Mouse (Mus musculus) limb, embryonic 14.5 days (tissue): Measurements from ENCODE around the gene Cdan1. TPM values are rescaled to one million over a fixed set of nuclear protein-coding genes. Genes with fewer than 3 reads are reported as not detected.

Source experiments
- ATAC-seq: fragments of 200-750 bp; cut with Nextera tagmentation; 2 replicates; pipeline ENCODE4 v1.8.0; 2017; ENCODE audit warnings: low read depth, moderate number of reproducible peaks, moderate TSS enrichment; ENCODE audit not compliant: low FRiP score
- DNase-seq: peaks from one replicate; pipeline ENCODE4 v3.0.0-alpha.2; 2015; ENCODE audit warnings: low spot score
- H3K27ac ChIP-seq: fragments of 300-500 bp; sonication (generic); replicated peaks from 2 replicates; pipeline ENCODE4 v1.5.1; 2014; ENCODE audit warnings: low read depth, mild to moderate bottlenecking, low read length, moderate library complexity, mixed read lengths
- H3K27me3 ChIP-seq: fragments of 300-500 bp; sonication (generic); 2 replicates; pipeline ENCODE4 v1.6.1; 2014; ENCODE audit warnings: low read length, mixed read lengths; ENCODE audit not compliant: control insufficient read depth, insufficient read depth
- H3K36me3 ChIP-seq: fragments of 300-500 bp; sonication (generic); 2 replicates; pipeline ENCODE4 v1.6.1; 2014; ENCODE audit warnings: mild to moderate bottlenecking, low read length, moderate library complexity, mixed read lengths; ENCODE audit not compliant: control insufficient read depth, insufficient read depth
- H3K4me1 ChIP-seq: fragments of 300-500 bp; sonication (generic); 2 replicates; pipeline ENCODE4 v1.6.1; 2014; ENCODE audit warnings: antibody characterized with exemption, low read length, mixed read lengths; ENCODE audit not compliant: control insufficient read depth, insufficient read depth
- H3K4me2 ChIP-seq: fragments of 300-500 bp; sonication (generic); replicated peaks from 2 replicates; pipeline ENCODE4 v1.6.1; 2014; ENCODE audit warnings: low read depth, mild to moderate bottlenecking, low read length, moderate library complexity; ENCODE audit not compliant: severe bottlenecking
- H3K4me3 ChIP-seq: fragments of 300-500 bp; sonication (generic); replicated peaks from 2 replicates; pipeline ENCODE4 v1.5.1; 2014; ENCODE audit warnings: low read length
- H3K9ac ChIP-seq: fragments of 300-500 bp; sonication (generic); 2 replicates; pipeline ENCODE4 v1.6.1; 2014; ENCODE audit warnings: mild to moderate bottlenecking, low read depth, low read length, moderate library complexity; ENCODE audit not compliant: severe bottlenecking
- H3K9me3 ChIP-seq: fragments of 300-500 bp; sonication (generic); 2 replicates; pipeline ENCODE4 v1.6.1; 2016; ENCODE audit warnings: low read length; ENCODE audit not compliant: control insufficient read depth
- POLR2A ChIP-seq: fragments of 200-500 bp; IDR thresholded peaks from 2 replicates; pipeline ENCODE4 v1.8.0; 2012; ENCODE audit warnings: inconsistent platforms, mild to moderate bottlenecking, moderate library complexity, borderline replicate concordance; ENCODE audit not compliant: insufficient read depth, insufficient read length; ENCODE audit errors: extremely low read depth
- WGBS: fragments of 180-500 bp; shearing (Covaris S2); extraction: QIAGEN DNeasy Blood & Tissue Kit; methylation state at CpG from one replicate; pipeline ENCODE4 v1.1.7; 2014; 5-methylcytosine and 5-hydroxymethylcytosine counted together
- polyA plus RNA-seq, 2 experiments: library from polyadenylated mRNA; depleted of rRNA in 1 of 2; stranded (reverse) in 1 of 2; unstranded in 1 of 2; fragments of >200 nt; fragmentation: Nextera tagmentation in 1 of 2; extraction: Ambion mirVana in 1 of 2; gene quantifications; 2 replicates each; pipeline versions ENCODE4 v1.2.1 to v1.2.3; 2012 to 2014

The Cdan1 gene
- polyA plus RNA-seq, 2 experiments = 11.3 to 37.8 TPM

DNA sequence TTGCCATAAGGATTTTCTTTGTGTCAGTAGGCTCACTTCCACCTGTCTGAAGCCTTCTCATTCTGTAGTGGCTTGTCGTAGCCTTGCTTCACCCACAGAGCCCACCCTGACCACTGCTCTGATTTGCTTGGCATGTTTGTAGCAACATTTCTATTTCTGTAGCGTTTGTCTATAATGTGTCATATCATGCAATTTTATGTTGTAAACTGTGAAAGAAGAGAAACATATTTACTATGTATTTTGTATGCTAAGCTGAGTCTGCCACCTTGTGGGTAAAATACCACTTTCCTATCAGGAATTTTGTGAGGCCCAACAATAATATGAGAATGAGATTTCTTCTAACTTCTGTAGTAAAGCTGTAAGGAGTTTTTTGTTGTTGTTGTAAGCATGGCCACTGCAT lies 179.7 kb downstream of the Cdan1 start:
- H3K36me3 ChIP-seq = peaks cover 8% of the 10 kb centered on the region; the same call in 1 of the 2 replicates
- H3K27me3 ChIP-seq = no peaks in the 10 kb centered on the region
- H3K9me3 ChIP-seq = no peaks in the 10 kb centered on the region
- no peak overlapping the region for H3K4me3 ChIP-seq
- ATAC-seq = no peak
- H3K4me2 ChIP-seq = no peak overlapping the region
- H3K9ac ChIP-seq = no peak overlapping the region
- no peak for TF ChIP-seq POLR2A
- no peak overlapping the region for H3K27ac ChIP-seq
- WGBS = 81% methylated on average over 2 of the region's 2 CpGs
- H3K4me1 ChIP-seq = no peaks in the 10 kb centered on the region
- peak; percentile 7 for DNase-seq

DNA sequence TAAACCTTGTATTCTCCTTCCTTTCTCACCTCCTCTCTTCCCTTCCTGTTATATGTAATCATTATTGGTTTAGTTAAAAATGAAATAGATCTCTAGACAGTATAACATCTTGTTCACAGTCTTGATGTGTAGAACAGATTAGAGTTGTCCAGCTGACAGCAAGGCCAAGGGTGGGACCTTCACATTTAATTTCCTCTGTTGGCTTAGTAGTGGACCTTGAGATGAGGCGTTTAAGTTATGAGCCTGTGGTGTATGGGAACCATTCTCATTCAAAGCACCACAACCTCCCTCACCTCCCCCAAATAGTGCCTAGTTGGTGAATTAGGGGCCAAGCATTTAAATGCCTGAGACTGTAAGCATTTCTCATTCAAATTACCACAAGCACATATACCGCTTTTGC lies 182.5 kb downstream of the Cdan1 start:
- DNase-seq = no peak
- H3K4me1 ChIP-seq = no peaks in the 10 kb centered on the region
- 87% methylated on average over 2 of the region's 2 CpGs for WGBS
- ATAC-seq = no peak
- H3K9ac ChIP-seq = no peak overlapping the region
- H3K36me3 ChIP-seq = peaks cover 10% of the 10 kb centered on the region; the same call in 1 of the 2 replicates
- TF ChIP-seq POLR2A = no peak
- no peaks in the 10 kb centered on the region for H3K9me3 ChIP-seq
- H3K4me3 ChIP-seq = no peak overlapping the region
- no peak overlapping the region for H3K27ac ChIP-seq
- no peak overlapping the region for H3K4me2 ChIP-seq
- H3K27me3 ChIP-seq = no peaks in the 10 kb centered on the region

Other genes with a start within 250 kb of the Cdan1 start
- gene Haus2, start 240.7 kb downstream of the Cdan1 start, polyA plus RNA-seq (2012; rRNA removed) = 13.2 and 15.0 TPM in 2 replicates
- 20.5 and 21.6 TPM in 2 replicates for gene Haus2, start 240.7 kb downstream of the Cdan1 start, polyA plus RNA-seq (2014; fragmentation: Nextera tagmentation; extraction: Ambion mirVana)
- 18.1 and 18.4 TPM in 2 replicates for gene Lrrc57, start 240.6 kb downstream of the Cdan1 start, polyA plus RNA-seq (2012; rRNA removed)
- gene Lrrc57, start 240.6 kb downstream of the Cdan1 start, polyA plus RNA-seq (2014; fragmentation: Nextera tagmentation; extraction: Ambion mirVana) = 19.4 and 20.7 TPM in 2 replicates
- gene Stard9, start 221.0 kb downstream of the Cdan1 start, polyA plus RNA-seq (2012; rRNA removed) = 25.4 and 28.4 TPM in 2 replicates
- gene Stard9, start 221.0 kb downstream of the Cdan1 start, polyA plus RNA-seq (2014; fragmentation: Nextera tagmentation; extraction: Ambion mirVana) = 10.7 and 11.4 TPM in 2 replicates
- gene Ttbk2, start 476 bp upstream of the Cdan1 start, polyA plus RNA-seq (2012; rRNA removed) = 6.7 TPM in 2 replicates
- 5.4 and 5.5 TPM in 2 replicates for gene Ttbk2, start 476 bp upstream of the Cdan1 start, polyA plus RNA-seq (2014; fragmentation: Nextera tagmentation; extraction: Ambion mirVana)
- 16.8 and 29.9 TPM in 2 replicates for gene Ubr1, start 120.6 kb upstream of the Cdan1 start, polyA plus RNA-seq (2012; rRNA removed)
- 22.3 and 22.6 TPM in 2 replicates for gene Ubr1, start 120.6 kb upstream of the Cdan1 start, polyA plus RNA-seq (2014; fragmentation: Nextera tagmentation; extraction: Ambion mirVana)
- gene Tmem62, start 126.9 kb upstream of the Cdan1 start, polyA plus RNA-seq (2012; rRNA removed) = 2.9 and 3.0 TPM in 2 replicates
- 1.4 and 1.5 TPM in 2 replicates for gene Tmem62, start 126.9 kb upstream of the Cdan1 start, polyA plus RNA-seq (2014; fragmentation: Nextera tagmentation; extraction: Ambion mirVana)
- 36.9 and 39.9 TPM in 2 replicates for gene Ccndbp1, start 158.3 kb upstream of the Cdan1 start, polyA plus RNA-seq (2012; rRNA removed)
- gene Ccndbp1, start 158.3 kb upstream of the Cdan1 start, polyA plus RNA-seq (2014; fragmentation: Nextera tagmentation; extraction: Ambion mirVana) = 40.2 and 40.7 TPM in 2 replicates
- 0.38 and 0.77 TPM in 2 replicates for gene Epb42, start 186.9 kb upstream of the Cdan1 start, polyA plus RNA-seq (2012; rRNA removed)
- gene Epb42, start 186.9 kb upstream of the Cdan1 start, polyA plus RNA-seq (2014; fragmentation: Nextera tagmentation; extraction: Ambion mirVana) = 0.98 TPM in 1 of 2 replicates, not detected in the other
- 0.08 and 0.10 TPM in 2 replicates for gene Tgm5, start 235.7 kb upstream of the Cdan1 start, polyA plus RNA-seq (2012; rRNA removed)
- gene Tgm5, start 235.7 kb upstream of the Cdan1 start, polyA plus RNA-seq (2014; fragmentation: Nextera tagmentation; extraction: Ambion mirVana) = not detected in 2 replicates